Mouse (Mus musculus): Measurements from ENCODE around the gene Prpf19.

DNA sequence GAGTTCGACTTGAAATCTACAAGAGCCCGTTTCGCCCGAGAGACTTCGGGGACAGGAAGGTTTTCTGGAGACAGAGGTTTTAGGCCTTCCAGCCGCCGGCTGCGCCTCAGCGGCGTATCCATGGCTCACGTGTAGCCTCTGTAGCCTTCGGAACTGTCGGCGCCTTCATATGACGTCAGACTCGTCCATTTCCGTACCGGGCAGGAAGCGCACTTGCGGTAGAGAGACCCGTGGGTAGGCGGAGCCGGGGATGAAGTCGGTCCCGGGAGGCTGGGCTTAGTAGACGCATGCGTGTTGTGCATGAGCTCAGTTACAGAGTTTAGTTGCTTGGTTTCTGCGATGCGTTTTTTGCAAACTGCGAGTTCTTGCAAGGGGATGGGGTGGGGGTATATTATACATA is 54.1 kb downstream of the Prpf19 start, which contains the start of gene Ccdc86:
- no peak for TF ChIP-seq CTCF (IDR thresholded peaks at IDR 0.05; ENCODE audit: low read depth)
- TF ChIP-seq EP300 (IDR thresholded peaks at IDR 0.05; ENCODE audit: low read depth): no peak

Data from liver, embryonic 14.5 days (tissue).